Mouse (Mus musculus) thymus, postnatal 0 days (tissue): Measurements from ENCODE around the gene Vps41. TPM values are rescaled to one million over a fixed set of nuclear protein-coding genes. Genes with fewer than 3 reads are reported as not detected.

Experiments
- DNase-seq: peaks from one replicate; pipeline ENCODE4 v3.0.0-alpha.2; 2015; ENCODE audit warnings: low spot score
- polyA plus RNA-seq: library from polyadenylated mRNA; unstranded; fragments of >200 nt; fragmentation: Nextera tagmentation; extraction: Ambion mirVana; gene quantifications from 2 replicates; pipeline ENCODE4 v1.2.1, GENCODE M21; 2015

Gene Vps41
- polyA plus RNA-seq: 44.8 and 47.6 TPM in 2 replicates

DNA sequence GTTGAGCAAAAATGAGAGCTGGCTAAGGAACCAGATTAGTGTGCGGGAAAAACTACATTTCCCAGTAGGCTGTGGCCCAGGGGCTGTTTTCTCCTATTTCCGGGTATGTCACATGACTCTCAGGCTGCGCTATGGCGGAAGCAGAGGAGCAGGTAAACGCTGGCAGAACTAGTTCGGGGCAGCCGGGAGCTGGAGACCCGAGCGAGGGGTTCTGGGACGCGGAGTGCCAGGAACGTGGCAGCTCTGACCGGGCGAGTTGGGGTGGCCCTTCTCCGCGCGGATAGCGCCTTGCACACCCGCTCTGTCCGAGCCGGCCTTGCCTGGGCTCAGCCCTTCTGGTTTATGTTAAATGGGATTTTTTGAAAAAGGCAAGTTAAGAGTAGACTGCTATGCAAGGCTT is at the start of gene Vps41:
TSS of gene Vps41 (plus strand) at position 102 of the 400 bp plus-strand sequence.
- DNase-seq: peak; percentile 85

DNA sequence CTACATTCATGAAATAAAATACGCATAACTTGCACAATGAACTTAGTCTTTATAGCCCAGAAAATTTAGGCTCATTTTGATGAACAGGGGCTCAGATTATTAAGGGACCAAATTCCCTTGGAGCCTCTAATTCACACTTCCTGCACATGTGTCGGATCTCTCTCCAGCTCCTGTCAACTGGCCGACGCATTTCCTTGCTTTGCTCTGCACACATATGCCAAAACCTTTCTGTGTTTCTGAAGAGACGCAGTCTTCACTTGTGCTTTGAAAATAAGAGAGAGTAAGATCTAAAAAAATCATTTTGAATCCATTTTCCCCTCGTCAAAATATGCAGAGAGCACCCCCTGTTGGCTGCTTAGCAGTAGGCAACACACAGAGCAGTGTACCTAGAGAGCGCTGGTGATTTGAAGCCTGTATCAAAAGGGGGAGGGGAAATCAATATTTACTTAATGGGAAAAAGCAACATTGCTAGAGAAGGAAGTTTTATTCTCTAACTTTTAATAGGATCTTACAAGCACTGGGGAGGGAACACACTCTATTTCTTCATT is 18.5 kb upstream of the Vps41 start:
- DNase-seq: no peak

DNA sequence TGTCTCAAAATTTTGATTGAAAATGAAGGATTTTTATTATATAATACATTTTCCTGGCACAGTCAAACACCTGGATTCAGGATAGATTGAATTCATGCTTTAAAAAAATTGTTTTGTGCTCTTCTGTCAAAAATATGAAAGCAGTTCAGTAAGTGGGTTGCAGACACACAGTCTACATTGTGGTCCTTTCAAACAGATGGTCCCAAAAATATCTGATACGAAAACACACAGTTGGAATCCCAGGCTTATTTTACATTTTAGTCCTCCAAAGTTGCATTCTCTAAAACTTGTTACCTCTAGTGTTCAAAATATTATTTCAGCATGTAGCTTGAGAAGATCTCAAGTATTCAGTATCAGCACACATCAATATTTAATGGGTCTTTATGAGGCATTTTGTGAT is 5.4 kb upstream of the Vps41 start:
- no peak for DNase-seq

- no peak for DNase-seq
Measured at GRCm38 (mm10) chr13:18716707-18717106, 379 bp upstream of the Vps41 start.

- no peak for DNase-seq
Measured at GRCm38 (mm10) chr13:18718461-18718860, 1.4 kb downstream of the Vps41 start.

DNA sequence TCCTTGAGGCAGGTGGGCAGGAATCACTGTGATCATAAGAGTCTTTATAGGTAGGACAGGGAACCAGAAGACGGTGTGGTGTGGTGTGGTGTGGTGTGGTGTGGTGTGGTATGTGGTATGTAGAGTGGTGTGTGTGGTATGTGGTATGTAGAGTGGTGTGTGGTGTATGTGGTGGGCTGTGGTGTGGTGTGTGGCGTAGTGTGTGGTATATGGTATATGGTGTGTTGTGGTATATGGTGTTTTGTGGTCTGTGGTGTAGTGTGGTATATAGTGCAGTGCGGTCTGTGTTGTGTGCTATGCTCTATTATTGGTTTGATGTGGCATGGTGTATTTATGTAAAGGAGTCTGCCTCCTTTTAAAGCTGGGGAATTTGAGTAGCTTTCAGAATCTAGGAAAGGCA is 13.6 kb downstream of the Vps41 start:
- DNase-seq: no peak

DNA sequence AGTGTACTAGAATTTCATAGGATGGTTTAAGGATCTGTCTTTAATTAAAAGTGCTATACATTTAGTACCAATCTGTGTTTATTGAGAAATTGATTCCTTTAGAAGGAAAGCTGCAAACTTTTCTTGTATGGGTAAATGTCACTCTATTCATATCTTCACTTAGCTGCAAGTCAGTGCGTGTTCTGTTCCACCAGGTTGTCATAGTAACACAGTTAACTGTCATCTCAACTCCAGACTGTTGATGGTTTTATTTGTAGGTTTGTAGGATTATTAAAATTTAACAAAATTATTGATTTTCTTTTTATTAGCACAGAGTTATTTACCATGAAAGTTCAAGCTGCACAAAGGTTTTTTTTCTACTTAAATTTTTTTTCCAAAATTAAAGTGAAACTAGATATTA is 19.5 kb downstream of the Vps41 start:
- no peak for DNase-seq

- DNase-seq: no peak
Measured at GRCm38 (mm10) chr13:18743575-18744265, 26.6 kb downstream of the Vps41 start.

DNA sequence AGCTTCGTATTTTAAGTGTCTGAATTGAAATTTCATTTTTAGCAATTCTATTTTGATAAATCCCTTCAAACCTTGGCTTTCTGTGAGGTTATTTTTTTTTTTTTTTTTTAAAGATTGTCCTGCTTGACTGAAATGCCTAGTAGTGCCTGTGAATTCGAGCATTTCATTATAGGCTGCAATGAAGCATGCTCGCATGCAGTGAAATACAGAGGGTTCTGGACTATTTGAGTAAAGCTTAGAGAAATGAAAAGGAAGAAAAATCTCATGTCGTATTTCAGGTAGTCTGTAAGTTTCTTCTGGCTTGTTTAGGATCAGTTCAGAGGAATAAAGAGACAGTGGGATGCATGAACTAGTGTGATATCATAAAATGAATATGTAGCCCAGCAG is 27.2 kb downstream of the Vps41 start:
- DNase-seq: no peak

- DNase-seq: no peak
Measured at GRCm38 (mm10) chr13:18757958-18758357, 40.9 kb downstream of the Vps41 start.

DNA sequence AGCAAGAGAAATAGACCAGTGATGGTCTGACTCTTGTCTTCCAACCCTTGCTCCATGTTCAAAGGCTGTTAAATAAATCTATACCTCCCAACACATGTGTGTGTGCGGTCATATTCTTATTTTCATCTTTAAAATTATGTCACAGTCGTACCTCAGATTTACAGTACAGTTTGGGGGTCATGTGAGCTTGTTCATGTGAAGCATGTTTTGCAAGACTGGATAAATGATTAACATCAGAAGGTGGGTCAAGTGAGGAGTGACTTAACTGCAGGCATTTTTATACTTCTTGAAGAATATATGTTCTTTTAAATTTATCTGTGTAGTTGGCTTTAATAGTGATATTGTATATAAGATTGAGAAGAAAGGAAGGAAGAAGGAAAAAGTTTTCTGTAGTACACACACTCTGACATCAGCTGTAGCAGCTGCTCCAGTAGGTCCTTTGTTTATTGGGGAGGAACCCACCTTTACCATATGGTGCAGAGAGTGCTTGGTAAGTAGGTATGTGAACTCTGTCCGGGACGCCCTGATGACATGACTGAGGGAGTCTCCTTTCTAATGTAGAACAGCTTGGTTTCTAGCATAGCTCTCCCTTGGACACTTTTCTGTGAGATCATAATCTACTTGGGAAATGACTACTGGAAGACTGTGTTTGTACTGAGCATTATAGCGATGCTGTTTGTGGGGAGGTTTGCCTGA is 42.4 kb downstream of the Vps41 start:
- DNase-seq: no peak

DNA sequence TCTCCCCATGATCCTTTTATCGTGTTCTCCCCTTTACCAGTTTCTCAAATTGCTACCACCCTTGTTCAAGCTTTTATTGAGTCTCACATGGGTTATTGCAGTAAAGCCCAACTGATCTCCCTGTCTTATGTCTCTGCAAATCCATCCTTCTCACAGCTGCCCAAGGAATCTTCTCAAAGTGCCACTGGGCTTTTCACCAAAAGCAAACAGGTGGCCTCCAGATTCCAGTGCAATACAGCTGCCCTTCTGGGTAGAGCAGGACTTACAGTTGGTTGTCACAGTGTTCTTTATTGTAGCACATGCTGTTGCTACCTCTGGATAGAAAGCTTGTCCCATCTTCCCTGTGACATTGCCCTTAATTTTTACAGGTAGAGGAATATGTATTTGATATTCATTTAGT is 44.4 kb downstream of the Vps41 start:
- no peak for DNase-seq

GRCm38 (mm10) chr13:18767893-18768292 is 50.8 kb downstream of the Vps41 start:
- no peak for DNase-seq

- DNase-seq: no peak
Measured at GRCm38 (mm10) chr13:18768495-18768894, 51.4 kb downstream of the Vps41 start.

GRCm38 (mm10) chr13:18773437-18774198 is 56.5 kb downstream of the Vps41 start:
- DNase-seq: no peak

DNA sequence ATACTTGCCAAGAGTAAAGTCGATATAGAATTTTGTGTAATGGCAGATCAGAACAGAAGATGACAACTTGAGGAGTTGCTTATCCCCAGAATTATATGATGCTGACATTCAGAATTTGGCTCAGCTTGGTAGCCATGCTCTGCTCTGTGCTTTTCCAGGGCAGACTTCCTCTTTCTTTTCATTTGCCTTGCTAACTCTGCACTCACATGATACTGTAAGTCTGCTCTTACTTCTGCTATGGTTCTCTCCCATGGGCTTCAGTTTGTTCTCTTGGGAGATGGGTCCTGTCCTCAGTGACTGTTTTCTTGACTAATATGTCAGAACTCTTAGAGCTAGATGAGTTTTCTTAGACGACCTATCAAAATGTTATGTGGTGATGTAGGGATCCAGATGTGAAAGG is 64.2 kb downstream of the Vps41 start:
- no peak for DNase-seq

DNA sequence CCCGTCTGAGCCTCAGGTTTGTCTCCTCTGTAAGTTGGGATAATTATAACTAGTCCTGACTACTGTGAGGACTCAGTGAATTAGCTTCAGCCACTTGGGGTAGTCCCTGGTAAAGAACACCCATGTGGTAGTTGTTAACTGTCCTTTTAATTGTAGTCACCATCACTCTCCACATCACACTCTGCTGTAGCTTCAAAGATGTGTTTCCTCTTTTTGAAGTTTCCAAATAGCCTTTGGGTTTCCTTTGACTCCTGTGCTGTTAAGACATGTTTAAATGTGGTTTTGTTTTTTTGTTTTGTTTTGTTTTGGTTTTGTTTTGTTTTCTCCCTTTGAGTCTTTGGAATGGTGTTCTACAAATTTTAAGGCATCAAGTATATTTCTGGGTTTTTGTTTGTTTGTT is 68.6 kb downstream of the Vps41 start:
- DNase-seq: no peak

DNA sequence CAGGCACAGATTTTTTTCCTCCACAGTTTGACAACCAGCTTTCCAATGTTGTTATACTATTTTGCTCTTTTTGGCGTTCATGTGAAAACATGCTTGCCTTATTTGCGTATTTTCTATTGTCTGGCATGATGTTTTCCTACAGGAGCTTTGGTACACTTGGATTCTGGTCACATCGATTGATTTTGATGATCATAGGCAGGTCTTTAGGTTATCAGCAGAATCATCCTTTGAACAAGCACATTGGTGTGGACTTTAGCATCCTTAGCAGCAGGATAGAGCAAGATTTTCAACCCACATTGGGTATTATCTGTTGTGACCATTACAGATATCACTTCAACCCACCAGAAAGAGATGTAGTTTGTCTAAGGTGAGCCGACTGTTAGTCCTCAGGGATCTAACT is 71.0 kb downstream of the Vps41 start:
- no peak for DNase-seq

DNA sequence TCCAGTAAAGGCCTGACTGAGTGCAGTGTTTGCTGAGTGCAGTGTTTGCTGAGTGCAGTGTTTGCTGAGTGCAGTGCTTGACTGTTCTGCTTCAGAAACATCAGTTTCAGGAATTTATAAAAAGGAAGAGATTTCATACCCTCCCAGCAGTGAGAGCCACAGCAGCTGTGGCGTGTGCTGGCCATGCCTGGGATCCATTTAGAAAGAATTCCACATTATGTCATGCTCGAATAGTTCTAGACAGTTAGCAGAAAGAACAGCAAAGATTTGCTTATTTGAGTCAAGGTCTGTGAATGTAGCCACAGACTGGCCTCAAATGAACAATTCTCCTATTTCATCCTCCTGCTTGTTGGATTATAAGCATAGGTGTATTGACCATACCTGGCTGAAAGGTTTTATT is 71.6 kb downstream of the Vps41 start:
- DNase-seq: no peak

- no peak for DNase-seq
Measured at GRCm38 (mm10) chr13:18789662-18790061, 72.6 kb downstream of the Vps41 start.

DNA sequence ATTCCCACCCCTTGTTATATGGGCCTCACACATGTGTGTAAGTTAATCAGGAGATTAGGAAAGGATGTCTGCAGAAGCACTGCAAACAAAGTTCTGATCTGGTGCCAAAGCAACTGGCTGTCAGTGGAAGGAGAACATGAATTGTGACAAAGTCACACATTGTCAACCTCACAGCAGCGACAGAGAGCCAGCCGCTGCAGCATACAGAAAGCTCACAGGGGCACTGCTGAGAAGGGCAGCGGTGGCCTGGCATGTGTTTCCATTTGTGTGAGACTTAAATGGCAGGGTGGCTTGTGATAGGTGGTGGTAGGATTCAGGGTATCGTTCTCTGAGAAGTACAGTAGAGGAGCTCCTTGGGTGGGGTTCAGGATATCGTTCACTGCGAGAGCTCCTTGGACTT is 73.0 kb downstream of the Vps41 start:
- DNase-seq: no peak

- DNase-seq: no peak
Measured at GRCm38 (mm10) chr13:18791314-18791713, 74.2 kb downstream of the Vps41 start.
